Mouse (Mus musculus) neural tube, embryonic 10.5 days (tissue): Measurements from ENCODE around the gene Ccpg1os.

Source experiments
- DNase-seq: peaks from one replicate; pipeline ENCODE4 v3.0.0-alpha.2; 2017; ENCODE audit warnings: low spot score; ENCODE audit errors: extremely low spot score

Ccpg1os gene

GRCm38 (mm10) chr9:72985250-72986220 lies at the start of gene Ccpg1os, which contains the start of gene Ccpg1:
Gene Ccpg1os (minus strand): TSS chr9:72985382.
Gene Ccpg1 (plus strand): TSS chr9:72985429.
- peak; percentile 97 for DNase-seq

- DNase-seq, result no peak
These were observed 48.2 kb upstream of the Ccpg1os start for GRCm38 (mm10) chr9:73033406-73033805.

- DNase-seq, result no peak
These were observed 46.2 kb upstream of the Ccpg1os start for GRCm38 (mm10) chr9:73031421-73031820.

GRCm38 (mm10) chr9:73030443-73030842 lies 45.3 kb upstream of the Ccpg1os start:
- DNase-seq, result no peak

- peak; percentile 30 for DNase-seq
These were observed 40.8 kb upstream of the Ccpg1os start for GRCm38 (mm10) chr9:73025818-73026636.

- no peak for DNase-seq
These were observed 35.5 kb upstream of the Ccpg1os start for GRCm38 (mm10) chr9:73020566-73021097.

- no peak for DNase-seq
These were observed 34.7 kb upstream of the Ccpg1os start for GRCm38 (mm10) chr9:73019841-73020240.

- no peak for DNase-seq
These were observed 29.5 kb upstream of the Ccpg1os start for GRCm38 (mm10) chr9:73014724-73015123.

GRCm38 (mm10) chr9:73012629-73013028 lies 27.4 kb upstream of the Ccpg1os start:
- no peak for DNase-seq

- DNase-seq, result no peak
These were observed 23.2 kb upstream of the Ccpg1os start for GRCm38 (mm10) chr9:73008384-73008783.

- DNase-seq, result no peak
These were observed 21.0 kb upstream of the Ccpg1os start for GRCm38 (mm10) chr9:73006175-73006574.

- DNase-seq, result no peak
These were observed 19.9 kb upstream of the Ccpg1os start for GRCm38 (mm10) chr9:73005106-73005505.

GRCm38 (mm10) chr9:73004076-73004475 lies 18.9 kb upstream of the Ccpg1os start:
- DNase-seq, result no peak

GRCm38 (mm10) chr9:73002177-73002576 lies 17.0 kb upstream of the Ccpg1os start:
- DNase-seq, result no peak

- no peak for DNase-seq
These were observed 16.3 kb upstream of the Ccpg1os start for GRCm38 (mm10) chr9:73001314-73002011.

GRCm38 (mm10) chr9:73000487-73000886 lies 15.3 kb upstream of the Ccpg1os start:
- DNase-seq, result no peak

- DNase-seq, result no peak
These were observed 11.6 kb upstream of the Ccpg1os start for GRCm38 (mm10) chr9:72996806-72997205.

- no peak for DNase-seq
These were observed 11.0 kb upstream of the Ccpg1os start for GRCm38 (mm10) chr9:72996167-72996566.

- no peak for DNase-seq
These were observed 7.4 kb upstream of the Ccpg1os start for GRCm38 (mm10) chr9:72992576-72992975.

GRCm38 (mm10) chr9:72991420-72991819 lies 6.2 kb upstream of the Ccpg1os start:
- DNase-seq, result no peak

- no peak for DNase-seq
These were observed 3.5 kb upstream of the Ccpg1os start for GRCm38 (mm10) chr9:72988706-72989105.
